Mouse (Mus musculus) retina, embryonic 14.5 days (tissue): ENCODE measurements at regions not wholly inside any gene's neighbourhood (a gene's known extent, or its start where the extent isn't known, plus 50 kb on each side); places are given as distances from the start of the nearest gene placed in this dataset.
"Not testable (repeated sequence)": the region's sequence is repeated elsewhere in the genome, so short reads cannot be mapped to it uniquely, and the experiment has no call there.

Source experiments
- DNase-seq: peaks from one replicate; pipeline ENCODE4 v3.0.0-alpha.2; 2015; ENCODE audit warnings: low spot score

- DNase-seq, result not testable (repeated sequence)
Observed at GRCm38 (mm10) chr4:3497392-3497791, 312.2 kb upstream of the Vmn1r3 start.

- DNase-seq, result not testable (repeated sequence)
Observed at GRCm38 (mm10) chr4:3495987-3496386, 310.8 kb upstream of the Vmn1r3 start.

- DNase-seq, result not testable (repeated sequence)
Observed at GRCm38 (mm10) chr4:3494123-3494681, 309.0 kb upstream of the Vmn1r3 start.

GRCm38 (mm10) chr4:3490901-3491300, 305.7 kb upstream of the Vmn1r3 start:
- not testable (repeated sequence) for DNase-seq

- DNase-seq, result no peak
Observed at GRCm38 (mm10) chr4:3482092-3482491, 296.9 kb upstream of the Vmn1r3 start.

GRCm38 (mm10) chr4:3456773-3457172, 271.6 kb upstream of the Vmn1r3 start:
- no peak for DNase-seq

GRCm38 (mm10) chr4:3437380-3437779, 252.2 kb upstream of the Vmn1r3 start:
- DNase-seq, result not testable (repeated sequence)

GRCm38 (mm10) chr4:3427968-3428367, 242.8 kb upstream of the Vmn1r3 start:
- DNase-seq, result no peak

- DNase-seq, result peak; percentile 37
Observed at GRCm38 (mm10) chr4:3419920-3420499, 234.9 kb upstream of the Vmn1r3 start.

- DNase-seq, result no peak
Observed at GRCm38 (mm10) chr4:3416670-3417069, 231.5 kb upstream of the Vmn1r3 start.

GRCm38 (mm10) chr4:3414442-3415022, 229.4 kb upstream of the Vmn1r3 start:
- not testable (repeated sequence) for DNase-seq

GRCm38 (mm10) chr4:3413493-3414441, 228.6 kb upstream of the Vmn1r3 start:
- no peak for DNase-seq

GRCm38 (mm10) chr4:3412323-3412722, 227.2 kb upstream of the Vmn1r3 start:
- DNase-seq, result not testable (repeated sequence)

- DNase-seq, result not testable (repeated sequence)
Observed at GRCm38 (mm10) chr4:3402856-3403255, 217.7 kb upstream of the Vmn1r3 start.

GRCm38 (mm10) chr4:3401766-3402165, 216.6 kb upstream of the Vmn1r3 start:
- DNase-seq, result not testable (repeated sequence)

GRCm38 (mm10) chr4:3391579-3391978, 206.4 kb upstream of the Vmn1r3 start:
- not testable (repeated sequence) for DNase-seq

- DNase-seq, result not testable (repeated sequence)
Observed at GRCm38 (mm10) chr4:3373027-3373763, 188.0 kb upstream of the Vmn1r3 start.

- not testable (repeated sequence) for DNase-seq
Observed at GRCm38 (mm10) chr4:3368021-3368420, 182.9 kb upstream of the Vmn1r3 start.

GRCm38 (mm10) chr4:3343443-3343842, 158.3 kb upstream of the Vmn1r3 start:
- not testable (repeated sequence) for DNase-seq

GRCm38 (mm10) chr4:3342696-3343095, 157.5 kb upstream of the Vmn1r3 start:
- not testable (repeated sequence) for DNase-seq

- not testable (repeated sequence) for DNase-seq
Observed at GRCm38 (mm10) chr4:3342165-3342564, 157.0 kb upstream of the Vmn1r3 start.
